Mouse (Mus musculus) myocyte (in vitro differentiated cells): ENCODE measurements around the gene Tmem209. TPM values are rescaled to one million over a fixed set of nuclear protein-coding genes. Genes with fewer than 3 reads are reported as not detected.

Source experiments
- H3K27me3 ChIP-seq: one replicate; pipeline ENCODE4 v1.6.1; 2011; ENCODE audit not compliant: control insufficient read depth, insufficient read depth, insufficient read length
- H3K36me3 ChIP-seq: one replicate; pipeline ENCODE4 v1.6.1; 2011; ENCODE audit not compliant: control insufficient read depth, insufficient read depth
- H3K4me2 ChIP-seq: one replicate; pipeline ENCODE4 v1.6.1; 2011; ENCODE audit warnings: low read depth, control low read depth
- H3K4me3 ChIP-seq: one replicate; pipeline ENCODE4 v1.5.1; 2011; ENCODE audit warnings: mild to moderate bottlenecking, control low read depth, moderate library complexity
- H3K79me2 ChIP-seq: one replicate; pipeline ENCODE4 v1.6.1; 2011; ENCODE audit not compliant: control insufficient read depth, insufficient read depth
- H3ac ChIP-seq: one replicate; pipeline ENCODE4 v1.6.1; 2011; ENCODE audit not compliant: control insufficient read depth, insufficient read length
- CEBPB ChIP-seq: IDR thresholded peaks from 2 replicates; pipeline ENCODE4 v1.6.1; 2011; ENCODE audit warnings: mild to moderate bottlenecking, moderate library complexity; ENCODE audit not compliant: poor library complexity, insufficient read depth, severe bottlenecking
- E2F4 ChIP-seq: IDR thresholded peaks from one replicate; pipeline ENCODE4 v1.6.1; 2011; ENCODE audit warnings: mild to moderate bottlenecking, control low read depth, moderate library complexity; ENCODE audit not compliant: insufficient read depth
- MAX ChIP-seq: IDR thresholded peaks from one replicate; pipeline ENCODE4 v1.6.1; 2011; ENCODE audit warnings: low read depth, mild to moderate bottlenecking, control low read depth
- MYOD1 ChIP-seq, 3 experiments: IDR thresholded peaks; one replicate each; pipeline ENCODE4 v1.6.1; 2011; ENCODE audit warnings: control low read depth in 2 of 3, low read depth in 2 of 3, mild to moderate bottlenecking in 2 of 3, moderate library complexity in 1 of 3; ENCODE audit not compliant: insufficient read length in 2 of 3, control insufficient read depth in 1 of 3
- MYOG ChIP-seq, 3 experiments: IDR thresholded peaks; one replicate each; pipeline ENCODE4 v1.6.1; 2011; ENCODE audit warnings: control low read depth in 2 of 3, low read depth in 2 of 3, mild to moderate bottlenecking in 2 of 3; ENCODE audit not compliant: insufficient read length in 2 of 3, control insufficient read depth in 1 of 3, insufficient read depth in 1 of 3
- POLR2A ChIP-seq: IDR thresholded peaks from one replicate; pipeline ENCODE4 v1.6.1; 2011; ENCODE audit warnings: low read depth, mild to moderate bottlenecking, control low read depth, moderate library complexity; ENCODE audit not compliant: insufficient read length
- POLR2AphosphoS2 ChIP-seq: IDR thresholded peaks from one replicate; pipeline ENCODE4 v1.6.1; 2011; ENCODE audit warnings: low read depth, control low read depth; ENCODE audit not compliant: insufficient read length
- REST ChIP-seq: IDR thresholded peaks from one replicate; pipeline ENCODE4 v1.6.1; 2011; ENCODE audit warnings: mild to moderate bottlenecking, control low read depth, moderate library complexity; ENCODE audit not compliant: insufficient read depth, insufficient read length
- SRF ChIP-seq: IDR thresholded peaks from one replicate; pipeline ENCODE4 v1.6.1; 2011; ENCODE audit warnings: low read depth; ENCODE audit not compliant: control insufficient read depth, insufficient read length
- TCF12 ChIP-seq: IDR thresholded peaks from one replicate; pipeline ENCODE4 v1.6.1; 2011; ENCODE audit warnings: mild to moderate bottlenecking, control low read depth; ENCODE audit not compliant: poor library complexity, insufficient read depth, severe bottlenecking
- TCF3 ChIP-seq: IDR thresholded peaks from one replicate; pipeline ENCODE4 v1.6.1; 2011; ENCODE audit warnings: low read depth, control low read depth; ENCODE audit not compliant: insufficient read length
- USF1 ChIP-seq: IDR thresholded peaks from one replicate; pipeline ENCODE4 v1.6.1; 2011; ENCODE audit warnings: low read depth, mild to moderate bottlenecking, control low read depth, moderate library complexity
- polyA plus RNA-seq: library from polyadenylated mRNA; unstranded; fragments of >200 nt; fragmentation: generic; extraction: Trizol; gene quantifications from one replicate; pipeline ENCODE4 v1.2.1, GENCODE M21; 2012; ENCODE audit warnings: missing spikeins

Gene Tmem209
- polyA plus RNA-seq, 1 experiment, result 24.3 TPM

DNA sequence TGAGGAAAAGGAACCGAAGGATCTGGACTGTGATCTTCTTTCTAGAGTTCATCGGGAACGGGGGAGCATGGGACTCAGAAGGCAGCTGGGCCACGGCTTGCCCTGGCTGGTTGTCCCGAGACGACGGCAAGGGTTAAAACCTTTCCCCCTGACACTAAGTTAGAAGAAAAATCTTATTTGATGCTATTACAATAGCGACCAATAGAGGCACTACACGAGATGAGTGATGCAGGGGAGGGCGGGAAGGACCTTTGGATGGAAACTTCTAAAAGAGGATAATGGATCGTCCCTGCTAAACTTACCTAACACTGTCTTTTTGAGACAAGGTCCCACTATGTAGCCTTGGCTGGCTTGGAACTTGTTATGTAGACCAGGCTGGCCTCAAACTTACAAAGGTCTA lies 10.8 kb upstream of the Tmem209 start:
- no peak overlapping the region for H3K4me3 ChIP-seq
- H3ac ChIP-seq, result no peak overlapping the region
- H3K36me3 ChIP-seq, result no peaks in the 10 kb centered on the region
- no peak overlapping the region for H3K4me2 ChIP-seq
- no peak for TF ChIP-seq TCF3
- TF ChIP-seq E2F4, result no peak
- no peak for TF ChIP-seq MYOG (IDR thresholded peaks at IDR 0.05; ENCODE audit: control insufficient read depth in 1 of 3, insufficient read depth in 1 of 3, insufficient read length in 2 of 3, low read depth in 2 of 3)
- TF ChIP-seq MYOD1 (IDR thresholded peaks at IDR 0.05; ENCODE audit: control insufficient read depth in 1 of 3, insufficient read length in 2 of 3, low read depth in 2 of 3), result no peak
- no peak for TF ChIP-seq TCF12
- TF ChIP-seq POLR2A, result no peak
- no peak for TF ChIP-seq SRF
- TF ChIP-seq REST, result no peak
- no peak for TF ChIP-seq POLR2AphosphoS2
- TF ChIP-seq CEBPB, result no peak
- TF ChIP-seq MAX, result no peak
- no peak for TF ChIP-seq USF1
- no peaks in the 10 kb centered on the region for H3K79me2 ChIP-seq
- no peaks in the 10 kb centered on the region for H3K27me3 ChIP-seq

DNA sequence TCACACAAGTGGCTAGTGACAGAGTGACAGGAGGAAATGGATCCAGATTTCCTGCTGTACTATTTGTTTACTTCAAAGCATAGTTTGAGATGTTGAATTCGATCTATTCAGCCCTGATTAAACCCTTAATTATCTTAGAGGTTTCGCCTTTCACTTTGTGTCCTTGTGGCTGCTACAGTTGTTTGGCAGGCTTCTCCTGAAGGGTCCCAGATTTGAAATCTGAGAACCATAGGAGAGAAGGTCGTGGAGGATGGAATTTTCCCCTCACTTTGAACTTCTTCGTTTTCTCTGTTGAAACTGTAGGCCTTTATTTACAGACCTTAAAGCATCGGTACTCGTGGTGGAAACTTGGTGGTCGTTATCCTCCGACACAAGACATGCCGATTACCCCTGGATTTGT lies 4.7 kb upstream of the Tmem209 start:
- no peaks in the 10 kb centered on the region for H3K79me2 ChIP-seq
- H3K4me3 ChIP-seq, result no peak overlapping the region
- no peak overlapping the region for H3ac ChIP-seq
- H3K27me3 ChIP-seq, result no peaks in the 10 kb centered on the region
- no peaks in the 10 kb centered on the region for H3K36me3 ChIP-seq
- H3K4me2 ChIP-seq, result no peak overlapping the region
- TF ChIP-seq SRF (no peak), REST (no peak), TCF12 (no peak), POLR2A (no peak), POLR2AphosphoS2 (no peak), MAX (no peak), MYOD1 (IDR thresholded peaks at IDR 0.05; ENCODE audit: control insufficient read depth in 1 of 3, insufficient read length in 2 of 3, low read depth in 2 of 3) (no peak), TCF3 (no peak), CEBPB (no peak), E2F4 (no peak), USF1 (no peak), MYOG (IDR thresholded peaks at IDR 0.05; ENCODE audit: control insufficient read depth in 1 of 3, insufficient read depth in 1 of 3, insufficient read length in 2 of 3, low read depth in 2 of 3) (no peak)

DNA sequence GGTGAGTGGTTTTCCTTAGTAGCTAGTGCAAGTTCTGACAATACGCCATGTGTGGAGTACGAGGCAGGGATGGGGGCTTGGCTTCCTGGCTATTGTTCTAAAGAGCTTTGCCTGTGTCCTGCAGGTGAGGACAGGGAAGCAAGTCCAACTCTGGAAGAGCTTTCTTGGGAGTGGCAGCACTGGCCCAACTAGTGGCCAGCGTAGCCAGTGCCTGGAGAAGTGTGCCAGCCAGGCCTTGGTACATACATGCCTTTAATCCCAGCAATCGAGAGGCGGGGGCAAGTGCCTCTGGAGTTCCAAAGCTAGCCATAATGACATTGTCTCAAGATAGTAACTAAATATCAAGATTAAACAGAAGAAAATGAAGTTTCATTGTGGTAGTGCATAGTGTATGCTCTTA lies 708 bp upstream of the Tmem209 start:
- Histone ChIP-seq H3ac (no peak overlapping the region), H3K4me3 (peak overlapping the region; percentile 55), H3K27me3 (no peaks in the 10 kb centered on the region), H3K4me2 (peak overlapping the region; percentile 86), H3K79me2 (no peaks in the 10 kb centered on the region), H3K36me3 (peaks cover 7% of the 10 kb centered on the region)
- TF ChIP-seq POLR2AphosphoS2 (no peak), MYOD1 (IDR thresholded peaks at IDR 0.05; ENCODE audit: control insufficient read depth in 1 of 3, insufficient read length in 2 of 3, low read depth in 2 of 3) (no peak), MAX (no peak), CEBPB (no peak), REST (no peak), TCF12 (no peak), SRF (no peak), USF1 (no peak), MYOG (IDR thresholded peaks at IDR 0.05; ENCODE audit: control insufficient read depth in 1 of 3, insufficient read depth in 1 of 3, insufficient read length in 2 of 3, low read depth in 2 of 3) (no peak), E2F4 (no peak), POLR2A (no peak), TCF3 (no peak)

DNA sequence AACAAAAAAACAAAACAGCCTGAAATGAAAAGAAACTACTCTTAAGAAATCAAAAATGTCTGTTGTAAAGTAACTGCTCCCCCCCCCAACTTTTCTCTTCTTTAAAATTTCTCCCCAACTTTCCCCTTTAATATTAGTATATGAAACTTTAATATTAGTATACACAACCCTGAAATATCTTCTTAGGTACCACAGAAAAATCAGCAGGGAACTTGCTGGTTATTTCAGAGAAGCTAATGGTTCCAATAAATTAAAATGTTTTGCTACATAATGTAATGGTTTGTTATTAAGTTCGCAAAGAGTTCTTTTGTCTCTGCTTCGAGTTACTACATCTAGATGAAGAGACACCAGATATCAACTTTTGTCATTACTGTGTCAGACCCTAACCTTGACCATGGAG lies 759 bp downstream of the Tmem209 start:
- Histone ChIP-seq H3K4me3 (peak overlapping the region; percentile 55), H3K79me2 (no peaks in the 10 kb centered on the region), H3K27me3 (no peaks in the 10 kb centered on the region), H3ac (peak overlapping the region; percentile 19), H3K36me3 (peaks cover 21% of the 10 kb centered on the region), H3K4me2 (peak overlapping the region; percentile 71)
- TF ChIP-seq TCF3, result no peak
- no peak for TF ChIP-seq CEBPB
- no peak for TF ChIP-seq TCF12
- no peak for TF ChIP-seq SRF
- TF ChIP-seq MYOG (IDR thresholded peaks at IDR 0.05; ENCODE audit: control insufficient read depth in 1 of 3, insufficient read depth in 1 of 3, insufficient read length in 2 of 3, low read depth in 2 of 3), result no peak
- TF ChIP-seq POLR2A, result no peak
- TF ChIP-seq MAX, result no peak
- TF ChIP-seq E2F4, result no peak
- TF ChIP-seq USF1, result no peak
- no peak for TF ChIP-seq MYOD1 (IDR thresholded peaks at IDR 0.05; ENCODE audit: control insufficient read depth in 1 of 3, insufficient read length in 2 of 3, low read depth in 2 of 3)
- no peak for TF ChIP-seq REST
- no peak for TF ChIP-seq POLR2AphosphoS2
